Mouse (Mus musculus) B cell, adult 2 months (primary cell): Measurements from ENCODE around the gene Gab2.
"Not testable (repeated sequence)": the region's sequence is repeated elsewhere in the genome, so short reads cannot be mapped to it uniquely, and the experiment has no call there.

Experiments
- DNase-seq, 2 experiments: peaks; one replicate each; pipeline ENCODE4 v3.0.0; 2022

Gab2 gene

DNA sequence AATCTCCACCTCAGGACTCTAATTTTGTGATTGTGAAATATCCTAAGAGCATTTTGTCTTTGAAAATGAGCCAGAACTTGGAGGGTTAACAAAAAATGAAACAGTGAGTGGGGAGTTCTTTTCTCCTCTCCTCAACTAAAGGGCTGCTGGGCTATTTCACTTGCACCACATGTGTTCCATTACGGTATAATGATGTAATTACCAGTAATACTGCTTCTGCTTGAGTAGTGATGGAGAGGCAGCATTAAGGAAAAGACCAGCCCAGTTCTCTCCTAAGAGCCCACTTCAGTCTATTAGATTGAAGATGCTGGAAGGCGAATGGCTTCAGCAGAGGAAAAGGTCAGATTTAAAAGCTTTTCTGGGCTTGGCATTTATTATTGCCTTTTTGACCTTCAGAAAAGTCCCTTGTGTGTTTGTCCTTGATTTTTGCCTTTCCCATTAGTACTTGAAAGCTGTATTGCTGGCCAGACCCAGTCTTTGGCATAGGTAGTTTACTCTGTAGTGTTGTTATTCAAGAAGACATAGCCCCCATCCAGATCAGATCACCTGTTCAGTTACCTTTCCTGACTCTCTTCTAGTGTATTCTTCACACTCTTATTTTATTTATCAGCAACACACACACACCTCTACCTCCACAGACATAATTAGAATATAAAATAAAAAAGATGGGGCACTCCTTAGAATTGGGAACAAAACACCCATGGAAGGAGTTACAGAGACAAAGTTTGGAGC, 69.9 kb downstream of the Gab2 start:
- DNase-seq, result no peak

DNA sequence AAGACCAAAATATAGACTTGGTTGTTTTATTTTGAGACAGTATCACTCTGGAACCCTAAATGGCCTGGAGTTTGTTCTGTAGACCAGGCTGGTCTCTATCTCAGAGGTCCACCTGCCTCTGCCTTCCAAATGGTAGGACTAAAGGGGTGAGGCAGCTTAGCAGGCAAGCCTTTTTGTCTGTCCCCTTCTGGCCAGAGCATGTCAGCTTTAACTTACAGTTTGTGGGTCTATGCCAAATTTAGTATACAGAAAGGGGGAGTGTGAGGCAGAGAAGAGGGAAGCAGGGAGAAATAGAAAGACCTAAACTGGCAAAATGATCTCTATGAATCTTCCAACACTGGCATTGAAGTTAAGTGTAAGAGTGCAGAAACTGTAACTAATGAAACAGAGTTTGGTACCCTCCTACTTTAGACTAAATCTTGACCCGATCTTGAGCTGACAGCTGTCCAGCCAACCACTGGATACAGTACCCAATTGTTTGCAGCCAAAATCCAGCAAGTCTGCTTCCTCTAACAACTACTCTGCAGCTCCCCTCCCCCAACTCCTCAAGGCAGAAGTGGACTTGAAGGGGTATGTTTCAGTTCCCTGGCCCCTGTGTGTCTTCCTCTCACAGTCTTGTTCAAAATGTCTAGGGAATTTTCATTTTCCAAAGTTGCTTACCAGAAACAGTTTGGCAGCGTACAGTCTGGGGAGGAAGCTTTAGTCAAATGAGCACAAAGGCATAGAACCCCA, 73.5 kb downstream of the Gab2 start:
- peak in 1 of 2 experiments; percentile 16 for DNase-seq

DNA sequence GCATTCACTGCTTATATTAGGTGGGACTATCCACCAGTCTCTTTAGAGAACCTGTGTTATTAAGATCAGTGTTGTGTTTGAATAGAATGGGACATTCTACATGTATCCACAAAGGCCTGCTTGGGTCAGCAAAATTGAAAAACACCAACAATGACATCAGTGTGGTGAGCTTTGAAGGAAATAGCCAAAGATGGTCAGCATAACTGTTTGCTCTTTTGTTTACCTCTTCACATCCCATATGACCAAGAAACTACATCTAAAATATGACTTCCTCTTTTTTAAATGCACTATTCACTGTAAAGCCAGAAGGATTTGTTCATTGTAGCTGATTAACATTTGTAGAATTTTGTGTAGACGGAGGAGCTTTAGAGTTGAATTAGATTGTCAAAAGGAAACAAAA, 82.9 kb downstream of the Gab2 start:
- no peak for DNase-seq

DNA sequence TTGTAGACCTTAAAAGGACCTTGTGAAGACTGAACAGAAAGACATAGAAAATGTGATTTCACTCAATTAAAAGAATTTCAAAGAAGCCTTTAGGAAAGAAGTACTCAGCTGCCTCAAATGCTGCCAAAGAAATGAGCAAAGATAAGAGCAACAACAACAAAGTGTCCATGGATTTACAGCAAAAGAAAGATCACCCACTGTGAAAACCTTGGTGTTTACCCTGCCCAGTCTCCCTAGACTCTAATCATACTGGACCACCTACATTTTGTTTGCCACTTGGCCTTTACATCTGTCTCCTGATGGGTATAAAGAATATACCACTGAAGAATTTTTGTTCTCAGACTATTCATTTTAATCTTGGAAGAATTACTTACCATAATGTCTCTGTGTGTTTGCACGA, 89.7 kb downstream of the Gab2 start:
- no peak for DNase-seq

DNA sequence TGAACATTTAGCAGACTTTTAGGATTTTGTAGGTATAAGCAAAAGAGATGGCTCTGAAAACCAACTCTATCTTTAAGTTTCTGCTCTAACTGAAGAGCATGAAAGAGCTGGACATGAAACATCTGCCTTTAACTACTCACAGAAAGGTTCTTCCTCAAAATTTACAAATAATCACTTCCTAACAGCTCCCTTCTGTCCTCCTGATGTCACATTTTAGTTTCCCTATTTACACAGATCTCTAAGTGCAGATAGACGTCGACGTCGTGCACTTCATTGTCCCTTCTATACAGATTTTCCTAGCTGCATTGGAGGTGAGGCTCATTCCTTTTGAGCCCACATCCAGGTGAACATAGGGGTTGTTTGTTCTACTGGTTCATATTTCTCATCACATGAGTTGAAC, 90.3 kb downstream of the Gab2 start:
- DNase-seq, result no peak

DNA sequence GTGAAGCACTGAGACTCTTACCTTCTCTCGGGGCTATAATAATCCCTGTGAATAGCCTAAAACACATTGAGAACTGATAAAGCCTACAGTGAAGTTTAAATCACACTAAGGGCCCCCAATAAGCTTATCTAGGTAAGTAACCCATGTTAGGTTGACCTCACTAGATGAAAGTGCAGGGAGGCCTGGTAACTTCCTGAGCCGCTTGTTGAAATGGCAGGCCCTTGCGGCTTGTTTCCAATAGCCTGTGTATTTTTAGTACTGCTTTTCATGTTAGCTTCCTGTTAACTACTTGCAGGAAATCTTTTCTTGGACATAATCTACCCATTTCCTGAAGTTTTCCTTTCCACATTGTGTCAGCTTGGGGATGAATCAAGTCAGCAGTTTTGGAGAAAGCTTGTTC, 90.7 kb downstream of the Gab2 start:
- no peak for DNase-seq

DNA sequence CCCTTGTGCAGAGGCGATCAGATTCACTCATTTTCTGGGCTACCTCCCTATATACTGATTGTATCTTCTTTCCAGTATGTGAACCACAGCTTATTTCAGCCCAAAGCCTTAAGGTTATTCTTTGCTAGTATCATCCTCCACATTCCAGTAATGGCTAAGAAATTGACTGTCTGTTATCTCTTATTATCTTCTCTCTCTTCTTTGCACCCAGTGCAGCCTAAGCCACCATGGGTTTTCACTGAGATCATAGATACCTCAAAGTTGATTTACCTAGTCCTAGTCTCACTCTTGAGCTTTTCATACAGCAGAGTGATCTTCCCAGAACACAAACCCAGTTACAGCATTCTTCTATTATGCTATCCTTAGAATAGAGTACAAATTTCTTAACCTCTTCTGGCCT, 100.5 kb downstream of the Gab2 start:
- DNase-seq, result no peak

DNA sequence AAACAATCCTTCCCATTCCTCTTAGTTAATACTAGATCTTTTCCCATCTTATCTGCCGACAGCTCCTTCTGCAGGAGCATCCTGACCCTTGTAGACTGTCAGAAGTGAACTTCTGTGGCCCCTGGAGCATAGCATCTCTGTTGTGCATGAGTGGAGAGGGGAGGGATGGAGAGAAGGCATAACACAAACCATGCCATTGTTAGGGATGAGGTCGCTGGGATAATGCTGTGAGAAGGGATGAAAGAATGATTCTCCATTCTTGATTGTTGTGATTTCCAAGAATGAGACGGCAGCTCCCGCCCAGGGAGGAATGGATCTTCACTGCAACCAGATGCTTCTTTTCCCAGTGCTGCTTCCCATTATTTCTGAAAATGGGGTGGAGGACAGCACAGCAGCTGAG, 102.0 kb downstream of the Gab2 start:
- DNase-seq, result no peak

DNA sequence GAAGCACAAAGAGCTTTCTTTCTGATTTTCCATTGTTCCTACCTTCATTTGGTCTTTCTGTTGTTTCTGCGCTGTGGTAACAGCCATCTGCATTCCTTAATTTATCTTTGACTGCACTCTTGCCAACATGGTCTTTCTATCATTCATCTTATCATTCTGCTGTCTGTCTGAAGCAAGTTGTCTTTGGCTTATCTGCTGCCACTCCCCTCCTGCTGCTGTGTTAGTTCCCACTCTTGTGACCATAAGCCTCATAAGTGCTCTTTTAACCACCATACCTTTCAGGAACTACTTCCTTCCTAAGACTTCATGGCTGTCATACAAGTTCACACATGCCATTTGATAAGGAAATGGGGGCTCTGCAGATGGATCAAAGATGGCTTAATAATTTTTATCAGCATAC, 102.6 kb downstream of the Gab2 start:
- no peak for DNase-seq

DNA sequence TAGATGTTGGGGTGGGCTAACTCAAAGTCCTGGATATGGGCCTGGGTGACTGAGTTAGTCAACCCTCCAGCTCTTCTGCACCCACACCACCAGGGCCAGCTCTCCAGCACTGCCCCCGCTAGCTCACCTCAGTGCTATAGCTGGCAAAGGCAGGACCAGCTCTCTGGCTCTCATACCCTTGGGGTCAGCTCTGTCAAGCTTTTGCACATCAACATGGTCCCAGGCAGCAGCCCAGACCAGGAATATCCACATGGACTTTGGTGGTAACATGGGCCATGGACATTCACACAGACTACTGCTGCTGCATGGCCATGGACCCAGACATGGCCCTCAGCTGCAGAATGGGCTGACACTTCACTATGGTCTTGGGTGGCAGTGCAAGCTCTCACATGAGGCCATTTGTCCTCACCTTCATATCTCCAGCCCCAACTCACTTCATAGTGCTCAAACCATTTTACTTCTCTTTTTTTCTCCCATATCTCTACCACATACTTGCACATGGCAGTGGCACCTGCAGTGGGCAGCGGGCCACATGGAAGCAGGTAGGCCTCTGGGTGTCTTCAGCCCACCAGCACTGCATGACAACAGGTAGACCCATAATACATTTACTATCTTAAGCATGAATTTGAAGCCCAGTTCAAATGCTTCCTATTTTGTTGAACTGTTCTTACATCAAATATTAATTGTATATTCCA, 106.1 kb downstream of the Gab2 start:
- no peak for DNase-seq

DNA sequence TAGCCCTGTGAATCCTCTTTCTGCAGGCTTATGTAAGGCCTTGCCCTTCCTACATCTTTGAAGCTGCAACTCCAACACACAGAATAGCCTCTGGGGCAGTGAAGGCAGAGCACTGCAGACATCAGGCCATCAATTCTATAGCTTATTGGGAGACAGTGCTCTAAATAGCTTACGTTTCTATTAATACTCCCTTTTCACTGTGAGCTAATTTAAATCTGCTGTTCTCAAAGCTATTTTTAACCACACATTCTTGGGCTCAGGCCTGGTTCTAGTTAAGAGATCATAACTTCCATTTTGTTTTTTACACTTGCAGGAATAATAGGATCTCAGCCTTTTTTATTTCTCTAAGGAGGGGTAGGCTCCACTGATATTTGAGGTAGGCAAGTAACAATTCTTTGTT, 107.7 kb downstream of the Gab2 start:
- no peak for DNase-seq

DNA sequence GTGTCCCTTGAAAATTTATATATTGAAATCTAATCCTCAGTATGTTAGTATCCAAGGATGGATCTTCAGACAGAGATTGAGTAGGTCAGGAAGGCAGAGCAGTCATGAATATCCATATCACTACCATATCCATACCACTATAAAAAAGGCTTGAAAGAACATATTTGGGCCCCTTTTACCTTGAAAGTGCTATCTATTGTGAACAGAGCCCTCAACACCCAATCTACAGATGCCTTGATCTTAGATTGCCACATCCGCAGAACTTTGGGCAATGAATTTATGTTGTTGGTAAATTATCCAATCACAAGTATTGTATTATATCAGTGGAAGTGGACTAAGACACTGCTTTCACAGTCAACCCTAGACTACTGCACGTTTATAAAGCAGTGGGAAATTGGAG, 122.5 kb downstream of the Gab2 start:
- no peak for DNase-seq

DNA sequence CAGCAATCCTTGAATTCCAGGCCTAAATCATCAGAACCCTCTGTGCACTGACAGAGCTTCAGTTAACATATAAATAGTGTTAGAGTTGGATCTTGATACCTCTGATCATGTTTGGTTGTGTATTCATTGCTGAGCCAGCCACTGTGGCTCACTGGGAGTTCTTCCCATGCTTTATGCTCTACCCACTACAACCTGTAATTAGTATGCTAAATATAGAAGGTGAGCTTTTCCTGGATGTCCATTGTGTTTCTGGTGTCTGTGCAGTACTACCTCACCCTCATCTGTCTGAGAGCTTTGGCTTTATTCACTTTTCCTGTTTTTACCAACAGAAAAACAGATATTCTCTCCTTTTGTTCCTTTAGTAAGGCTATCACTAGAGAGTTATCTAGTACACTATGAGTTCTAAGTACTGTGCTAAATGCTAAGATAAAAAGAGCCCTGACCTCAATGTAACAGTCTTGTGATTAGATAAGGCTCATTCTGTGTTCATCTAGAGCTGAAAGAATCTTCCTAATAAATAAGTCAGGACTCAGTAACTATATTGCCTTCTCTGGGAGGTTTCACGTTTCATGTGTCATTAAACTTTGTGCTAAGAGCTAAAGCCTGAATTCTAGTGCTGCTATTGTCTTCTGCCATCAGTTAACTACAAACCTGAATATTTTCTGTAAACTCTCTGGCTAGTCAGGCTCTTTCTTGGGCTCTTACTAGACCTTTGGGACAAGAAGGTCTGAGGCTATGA, 127.6 kb downstream of the Gab2 start:
- no peak for DNase-seq

DNA sequence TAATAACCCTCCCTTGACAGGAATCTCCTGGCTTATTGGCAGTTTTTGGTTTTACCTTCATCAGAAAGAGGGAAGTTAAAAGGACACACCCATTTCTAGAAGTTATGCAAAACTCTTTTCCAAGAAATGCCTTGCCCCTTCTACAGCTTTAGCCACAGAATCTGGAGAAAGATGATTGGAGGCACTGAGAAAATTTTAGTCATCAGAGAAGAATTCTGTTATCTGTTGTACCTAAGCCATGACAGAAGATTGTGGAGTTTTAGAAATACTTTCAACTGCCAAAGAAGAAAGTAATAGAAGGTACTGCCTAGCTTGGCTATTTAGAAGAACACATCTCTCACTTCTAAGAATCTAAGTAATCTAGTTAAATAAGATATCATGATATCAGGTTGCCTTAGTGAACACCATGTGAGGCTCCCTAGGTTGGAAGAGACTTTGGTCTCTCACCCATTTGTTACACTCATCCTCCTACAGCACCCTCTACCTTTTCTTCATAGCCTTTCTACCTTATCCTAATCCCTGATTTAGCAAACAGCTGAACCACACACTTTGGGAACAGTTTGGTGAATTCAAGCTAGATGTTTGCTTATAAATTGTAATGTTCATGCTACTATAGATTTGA, 128.8 kb downstream of the Gab2 start:
- DNase-seq, result no peak

DNA sequence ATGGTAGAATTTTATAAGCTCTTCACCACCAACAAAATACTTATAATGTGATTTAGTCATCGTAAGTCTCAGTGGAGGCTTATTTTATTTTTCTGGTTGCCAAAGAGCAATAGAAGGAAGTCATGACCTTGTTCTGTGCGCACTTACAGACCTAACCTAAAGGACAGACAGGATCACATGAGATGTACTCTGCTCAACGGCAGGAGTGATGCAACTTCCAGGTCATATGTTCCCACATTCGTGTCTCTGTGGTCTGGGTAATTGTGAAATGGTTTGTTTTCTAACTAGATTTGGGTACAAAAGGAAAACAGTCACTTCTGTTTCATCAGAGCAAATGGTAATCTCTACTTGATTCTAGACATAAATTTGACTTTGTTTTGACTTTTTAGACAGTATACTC, 129.7 kb downstream of the Gab2 start:
- peak in 1 of 2 experiments; percentile 3 for DNase-seq

DNA sequence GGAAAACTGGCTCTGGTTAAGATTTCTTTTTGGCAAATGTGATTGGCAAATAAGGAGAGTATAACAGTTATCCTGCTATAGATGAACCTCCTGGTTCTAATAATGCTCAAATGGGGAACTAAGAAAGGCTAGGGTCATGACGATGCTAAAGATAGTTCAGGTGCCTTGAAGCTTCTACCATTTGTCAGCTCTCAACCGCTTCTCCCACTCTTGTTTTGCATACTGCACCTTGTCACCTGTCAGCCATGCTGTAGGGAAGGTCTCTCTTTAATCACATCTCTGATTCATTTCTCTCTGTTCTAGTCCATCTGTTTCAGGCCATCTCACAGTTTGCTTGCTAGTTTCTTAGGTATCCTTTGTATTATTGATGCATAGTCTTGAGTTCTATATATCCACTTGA, 142.4 kb downstream of the Gab2 start:
- peak in 1 of 2 experiments; percentile 8 for DNase-seq

DNA sequence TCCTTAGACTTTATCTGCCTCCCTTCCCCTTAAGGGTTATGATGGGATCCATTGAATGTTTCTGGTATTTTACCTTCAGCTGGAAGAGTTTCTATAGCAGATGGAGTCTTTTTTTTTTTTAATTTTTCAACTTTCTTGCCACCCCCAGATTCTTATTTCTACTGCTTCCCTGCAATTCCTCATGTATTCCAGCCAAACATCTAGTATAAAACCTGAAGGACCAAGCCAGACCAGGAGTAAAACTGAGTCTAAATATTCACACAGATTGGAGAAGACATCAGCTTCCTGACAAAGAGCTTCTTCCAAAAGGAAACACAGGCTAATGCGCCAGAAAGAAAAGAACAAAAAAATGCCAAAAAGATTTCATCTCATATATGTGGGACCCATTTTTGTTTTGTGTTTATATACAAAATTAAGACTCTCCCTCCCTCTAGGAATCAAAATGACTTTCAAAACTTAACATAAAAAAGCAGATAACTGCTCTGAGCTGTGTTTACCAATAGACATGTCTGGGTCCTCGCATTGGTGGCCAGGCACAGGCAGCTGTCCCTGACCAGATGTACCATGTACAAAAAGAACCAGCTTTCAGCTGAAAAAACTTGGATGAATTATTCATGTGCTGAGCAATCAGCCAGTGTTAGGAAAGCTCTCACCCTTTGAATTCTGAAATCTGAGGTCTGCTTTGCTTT, 164.0 kb downstream of the Gab2 start:
- no peak for DNase-seq

DNA sequence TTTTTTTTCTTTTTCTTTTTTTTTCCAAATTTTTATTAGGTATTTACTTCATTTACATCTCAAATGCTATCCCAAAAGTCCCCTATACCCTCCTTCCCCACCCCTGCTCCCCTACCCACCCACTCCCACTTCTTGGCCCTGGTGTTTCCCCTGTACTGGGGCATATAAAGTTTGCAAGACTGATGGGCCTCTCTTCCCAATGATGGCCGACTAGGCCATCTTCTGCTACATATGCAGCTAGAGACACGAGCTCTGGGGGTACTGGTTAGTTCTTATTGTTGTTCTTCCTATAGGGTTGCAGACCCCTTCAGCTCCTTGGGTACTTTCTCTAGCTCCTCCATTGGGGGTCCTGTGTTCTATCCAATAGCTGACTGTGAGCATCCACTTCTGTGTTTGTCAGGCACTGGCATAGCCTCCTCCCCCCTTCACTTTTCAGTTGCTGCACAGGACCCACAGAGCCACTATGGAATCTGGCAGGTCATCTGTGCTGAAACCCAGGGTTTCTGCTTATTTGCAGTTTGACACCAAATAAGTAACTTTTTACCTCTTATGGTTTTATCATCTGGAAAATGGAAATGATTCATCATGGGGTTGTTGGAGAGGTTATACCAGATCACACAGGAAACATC, 164.7 kb downstream of the Gab2 start:
- not testable (repeated sequence) for DNase-seq

DNA sequence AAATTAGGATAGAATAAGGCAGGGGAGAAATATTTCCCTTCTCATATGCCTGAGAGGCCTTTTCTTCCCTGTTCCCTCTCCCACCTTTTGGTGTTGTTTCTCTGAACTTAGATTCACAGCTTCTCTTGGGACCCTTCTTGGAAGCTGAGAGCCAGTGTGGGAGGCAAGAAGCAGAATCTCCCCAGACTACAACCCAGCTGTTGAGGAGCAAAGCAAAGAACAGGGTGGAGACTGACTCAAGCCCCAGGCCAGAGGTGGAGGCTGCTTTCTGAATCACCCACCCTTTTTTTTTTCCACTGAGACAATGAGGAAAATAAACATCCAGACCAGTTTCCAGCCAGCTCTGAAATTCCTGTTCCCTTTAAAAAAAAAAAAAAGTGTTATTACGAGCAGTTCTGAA, 166.3 kb downstream of the Gab2 start:
- no peak for DNase-seq

DNA sequence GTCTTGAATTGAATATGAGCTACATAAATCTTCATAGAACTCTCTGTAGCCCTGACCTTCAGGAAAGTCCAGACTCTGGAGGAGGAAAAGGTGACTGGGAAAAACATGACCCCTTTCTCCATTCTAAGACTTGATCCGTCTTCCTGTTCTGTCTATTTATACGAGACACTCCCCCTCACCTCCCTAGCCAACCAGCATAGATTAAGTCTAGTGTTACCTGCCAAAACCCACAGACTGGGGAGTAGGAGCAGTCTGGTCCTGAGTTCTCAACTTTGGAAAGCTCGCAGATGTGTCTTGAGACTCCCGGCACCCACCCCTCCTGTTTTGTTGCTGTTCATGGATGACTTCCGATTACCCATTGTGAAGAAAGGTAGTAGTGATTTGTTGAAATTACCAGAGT, 166.8 kb downstream of the Gab2 start:
- no peak for DNase-seq

DNA sequence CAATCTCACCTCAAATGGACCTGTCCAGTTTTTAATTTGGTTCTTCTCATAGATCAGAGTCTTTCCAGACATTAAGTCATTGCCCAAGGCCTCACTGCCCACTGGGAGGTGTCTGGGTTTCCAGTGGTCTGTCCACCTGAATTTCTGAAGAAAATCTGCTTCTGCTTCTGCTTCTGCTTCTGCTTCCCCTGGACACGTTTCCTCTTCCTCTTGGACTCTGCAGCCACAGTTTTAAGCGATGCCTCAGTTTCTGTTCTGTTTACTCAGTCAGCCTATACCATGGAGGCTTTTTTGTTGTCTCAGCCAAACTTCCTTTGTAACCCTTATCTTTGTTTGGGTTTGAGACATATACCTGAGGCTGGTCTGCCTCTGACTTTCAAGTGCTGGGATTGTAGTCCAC, 170.3 kb downstream of the Gab2 start:
- DNase-seq, result no peak

DNA sequence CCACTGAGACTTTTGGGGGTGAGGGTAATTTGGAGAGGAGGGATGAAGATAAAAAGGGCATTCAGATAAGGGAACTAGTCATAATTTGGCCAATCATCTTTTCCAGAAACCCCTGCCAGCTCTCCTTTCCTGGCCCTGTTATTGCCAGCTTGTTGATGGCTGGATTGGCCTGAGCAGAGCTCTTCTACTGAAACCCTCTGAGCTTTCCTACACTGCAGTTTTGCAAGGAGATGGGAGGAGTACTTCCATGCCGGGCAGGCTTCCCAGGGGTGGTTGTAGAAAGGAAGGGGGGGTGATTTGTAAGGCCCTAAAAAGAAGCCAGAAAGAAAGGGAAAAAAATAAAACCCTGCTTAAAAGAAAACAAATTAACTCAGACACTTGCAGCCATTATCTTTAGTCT, 181.2 kb downstream of the Gab2 start:
- DNase-seq, result no peak
